Mouse (Mus musculus) lung, postnatal 25 days (tissue): Measurements from ENCODE around the gene Pnmal1.
A peak's percentile ranks its signal among the peaks of the same experiment; 100 is the strongest.
"Not testable (repeated sequence)": the region's sequence is repeated elsewhere in the genome, so short reads cannot be mapped to it uniquely, and the experiment has no call there.

Experiments
- DNase-seq: peaks from one replicate; pipeline ENCODE4 v3.0.0; 2022; ENCODE audit warnings: low spot score

Pnmal1 gene

GRCm38 (mm10) chr7:16950861-16951635 is 8.4 kb upstream of the Pnmal1 start:
- peak; percentile 81 for DNase-seq

- not testable (repeated sequence) for DNase-seq
Measured at GRCm38 (mm10) chr7:16953776-16954175, 5.7 kb upstream of the Pnmal1 start.

GRCm38 (mm10) chr7:16955712-16956111 is 3.8 kb upstream of the Pnmal1 start:
- no peak for DNase-seq

GRCm38 (mm10) chr7:16956410-16957265 is 2.8 kb upstream of the Pnmal1 start:
- no peak for DNase-seq

GRCm38 (mm10) chr7:16961678-16962077 is 2.2 kb downstream of the Pnmal1 start:
- DNase-seq, result no peak

- no peak for DNase-seq
Measured at GRCm38 (mm10) chr7:16968414-16968813, 8.9 kb downstream of the Pnmal1 start.

- DNase-seq, result no peak
Measured at GRCm38 (mm10) chr7:16971160-16971559, 11.7 kb downstream of the Pnmal1 start.

- DNase-seq, result peak; percentile 56
Measured at GRCm38 (mm10) chr7:16974018-16974417, 14.5 kb downstream of the Pnmal1 start.

- no peak for DNase-seq
Measured at GRCm38 (mm10) chr7:16976298-16976697, 16.8 kb downstream of the Pnmal1 start.

GRCm38 (mm10) chr7:16978173-16978572 is 18.7 kb downstream of the Pnmal1 start:
- DNase-seq, result no peak

- DNase-seq, result no peak
Measured at GRCm38 (mm10) chr7:16978593-16978992, 19.1 kb downstream of the Pnmal1 start.

- DNase-seq, result no peak
Measured at GRCm38 (mm10) chr7:16980348-16980747, 20.9 kb downstream of the Pnmal1 start.

- peak; percentile 57 for DNase-seq
Measured at GRCm38 (mm10) chr7:16982859-16983568, 23.5 kb downstream of the Pnmal1 start, which contains the start of gene Gm42372. Gene Gm42372 (plus strand): TSS chr7:16983086.

- DNase-seq, result no peak
Measured at GRCm38 (mm10) chr7:16987541-16988149, 28.2 kb downstream of the Pnmal1 start.

GRCm38 (mm10) chr7:16988405-16988804 is 28.9 kb downstream of the Pnmal1 start:
- DNase-seq, result no peak

- DNase-seq, result no peak
Measured at GRCm38 (mm10) chr7:16990006-16990744, 30.7 kb downstream of the Pnmal1 start.

- DNase-seq, result no peak
Measured at GRCm38 (mm10) chr7:16991681-16992450, 32.4 kb downstream of the Pnmal1 start.

GRCm38 (mm10) chr7:16992451-16992807 is 33.0 kb downstream of the Pnmal1 start, which contains the start of gene Ccdc8:
Gene Ccdc8 (plus strand): TSS chr7:16992708.
- no peak for DNase-seq

GRCm38 (mm10) chr7:16993651-16994399 is 34.3 kb downstream of the Pnmal1 start:
- DNase-seq, result peak; percentile 79

- DNase-seq, result no peak
Measured at GRCm38 (mm10) chr7:16994400-16994799, 34.9 kb downstream of the Pnmal1 start.
